Mouse (Mus musculus) G1E (cell line): ENCODE results near the gene Smim7. TPM values are rescaled to one million over a fixed set of nuclear protein-coding genes. Genes with fewer than 3 reads are reported as not detected.

Experiments used
- ATAC-seq: 2 replicates; pipeline ENCODE4 v1.8.0; 2016; ENCODE audit warnings: mild to moderate bottlenecking; ENCODE audit not compliant: insufficient number of reproducible peaks, poor library complexity, low FRiP score, severe bottlenecking; ENCODE audit errors: extremely low read depth
- DNase-seq: peaks from one replicate; pipeline ENCODE4 v3.0.0; 2012; ENCODE audit warnings: low spot score
- H3K27me3 ChIP-seq: 2 replicates; pipeline ENCODE4 v1.6.1; 2012; ENCODE audit warnings: mild to moderate bottlenecking, low read length, inconsistent platforms; ENCODE audit not compliant: insufficient read depth
- H3K36me3 ChIP-seq: replicated peaks from 2 replicates; pipeline ENCODE3; 2012; ENCODE audit warnings: mild to moderate bottlenecking, inconsistent platforms
- H3K4me1 ChIP-seq: 2 replicates; pipeline ENCODE4 v1.6.1; 2012; ENCODE audit warnings: low read depth, low read length, inconsistent platforms, mixed read lengths; ENCODE audit not compliant: insufficient read depth
- H3K4me3 ChIP-seq: 2 replicates; pipeline ENCODE4 v1.5.1; 2012; ENCODE audit warnings: low read depth, mild to moderate bottlenecking, inconsistent platforms, low read length, moderate library complexity, mixed read lengths
- H3K9me3 ChIP-seq: replicated peaks from 2 replicates; pipeline ENCODE4 v1.6.1; 2012; ENCODE audit warnings: inconsistent platforms
- CTCF ChIP-seq: IDR thresholded peaks from 2 replicates; pipeline ENCODE4 v1.5.1; 2012; ENCODE audit warnings: low read depth, low read length, inconsistent platforms, mixed read lengths
- GATA1 ChIP-seq: IDR thresholded peaks from 2 replicates; pipeline ENCODE4 v1.6.1; 2012; ENCODE audit warnings: borderline replicate concordance, low read length, inconsistent platforms, mixed read lengths
- GATA2 ChIP-seq: IDR thresholded peaks from 2 replicates; pipeline ENCODE4 v1.6.1; 2012; ENCODE audit warnings: low read depth, low read length, inconsistent platforms, borderline replicate concordance
- POLR2AphosphoS5 ChIP-seq: IDR thresholded peaks from 2 replicates; pipeline ENCODE4 v1.6.1; 2012; ENCODE audit warnings: low read depth, low read length, inconsistent platforms; ENCODE audit not compliant: insufficient replicate concordance
- TAL1 ChIP-seq: conservative IDR thresholded peaks from 2 replicates; pipeline ENCODE4 v1.6.1; 2012; ENCODE audit warnings: low read depth, low read length, inconsistent platforms, mixed read lengths
- polyA plus RNA-seq: library from polyadenylated mRNA; stranded (reverse); fragments of >175 nt; gene quantifications from 2 replicates; pipeline ENCODE4 v1.2.3, GENCODE M21; 2012
- total RNA-seq, 2 experiments: library from RNA; stranded (forward) in 1 of 2; stranded (reverse) in 1 of 2; fragments of 200-1000 nt in 1 of 2; fragments of >200 nt in 1 of 2; fragmentation: Nextera tagmentation in 1 of 2; gene quantifications; 2 replicates each; pipeline ENCODE4 v1.2.3; 2014 to 2017

Smim7 gene
- total and polyA plus RNA-seq, 3 experiments = 14.3 to 36.6 (median 30.6) TPM

DNA sequence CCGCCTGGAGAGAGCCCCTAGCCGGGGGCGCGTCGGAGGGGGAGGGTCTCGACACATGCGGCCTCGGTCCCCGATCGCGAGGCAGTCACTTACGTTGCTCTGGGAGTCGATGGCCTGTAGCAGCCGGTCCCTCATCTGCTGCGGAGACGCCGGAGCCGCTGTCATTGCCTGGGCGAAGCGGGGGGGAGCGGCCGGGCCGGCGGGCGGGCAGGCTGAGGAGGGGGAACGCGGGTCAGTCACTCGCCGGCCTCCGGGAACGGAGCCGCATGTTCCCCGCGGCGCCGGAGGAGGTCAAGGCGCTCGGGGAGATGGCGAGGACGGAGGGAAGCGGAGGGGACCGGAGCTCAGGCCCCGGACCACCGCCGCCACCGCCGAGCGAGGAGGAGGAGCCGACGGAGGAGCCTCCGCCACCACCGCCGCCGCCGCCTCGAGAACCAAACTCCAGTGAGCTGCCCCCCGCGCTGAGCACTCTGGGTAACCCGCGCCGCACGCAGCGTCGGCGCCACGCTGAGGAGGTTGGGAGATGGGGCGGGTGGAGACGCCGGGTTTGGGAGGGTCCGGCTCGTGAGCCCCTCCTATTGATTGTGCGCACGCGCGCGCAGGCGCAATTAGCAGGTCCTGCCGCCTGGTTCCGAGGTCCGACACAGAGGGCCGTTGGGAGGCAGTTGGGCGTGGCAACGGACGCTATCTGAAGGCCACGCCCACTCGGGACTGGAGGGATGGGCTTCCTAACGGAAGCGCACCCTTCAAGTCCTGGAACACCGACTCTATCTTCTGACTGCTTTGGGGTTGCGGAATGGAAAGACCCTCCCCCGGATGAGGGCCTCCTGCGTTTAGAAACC lies 22.9 kb downstream of the Smim7 start, which contains the start of gene Med26:
Gene Med26, minus strand, starts transcription at position 469 of the 842 bp plus-strand sequence.
- H3K9me3 ChIP-seq = no peaks in the 10 kb centered on the region
- TF ChIP-seq GATA1 (no peak), GATA2 (no peak), CTCF (no peak), POLR2AphosphoS5 (no peak), TAL1 (no peak)
- peak within 1 kb of the TSS; percentile 96 for H3K4me3 ChIP-seq
- ATAC-seq = peak; percentile 95
- DNase-seq = peak; percentile 96
- no peaks in the 10 kb centered on the region for H3K27me3 ChIP-seq
- H3K4me1 ChIP-seq = peaks cover 50% of the 10 kb centered on the region
- peaks cover 55% of the 10 kb centered on the region for H3K36me3 ChIP-seq

DNA sequence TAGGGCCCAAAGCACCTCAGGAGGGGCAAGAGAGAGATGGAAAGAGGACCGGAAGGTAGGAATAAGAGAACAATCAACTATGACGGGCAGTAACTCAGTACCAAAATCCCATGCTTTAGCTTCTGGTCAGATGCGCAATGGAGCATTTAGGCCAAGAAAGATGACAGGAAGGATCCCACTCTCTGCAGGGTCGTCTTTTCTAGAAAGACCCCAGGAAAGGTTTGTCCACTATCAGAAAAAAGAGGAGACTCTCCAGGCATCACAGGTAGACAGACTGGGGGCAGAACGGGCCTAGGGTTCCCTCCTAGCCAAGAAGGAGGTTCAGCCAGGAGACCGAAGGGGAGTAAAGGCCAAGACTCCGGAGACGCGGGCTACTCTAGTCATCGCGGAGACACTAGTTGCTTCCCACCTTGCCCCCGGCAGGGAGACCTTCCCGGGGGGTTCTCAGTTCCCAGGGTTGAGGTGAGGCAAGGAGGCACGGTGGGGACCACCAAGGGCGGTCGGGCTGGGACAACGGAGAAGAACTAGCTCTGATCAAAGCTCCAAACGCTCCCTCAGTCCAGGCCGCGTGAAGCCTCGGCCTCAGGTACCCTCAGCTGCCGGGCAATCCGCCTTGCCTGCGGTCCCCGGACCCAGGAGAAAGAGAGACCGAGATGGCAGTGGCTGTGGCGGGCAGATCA lies 23.6 kb downstream of the Smim7 start:
- no peaks in the 10 kb centered on the region for H3K9me3 ChIP-seq
- H3K4me3 ChIP-seq = peak overlapping the region; percentile 96
- H3K36me3 ChIP-seq = peaks cover 55% of the 10 kb centered on the region
- peaks cover 57% of the 10 kb centered on the region for H3K4me1 ChIP-seq
- ATAC-seq (no peak), DNase-seq (peak; percentile 9)
- no peak for TF ChIP-seq CTCF
- no peak for TF ChIP-seq GATA1
- no peak for TF ChIP-seq POLR2AphosphoS5
- TF ChIP-seq TAL1 = no peak
- TF ChIP-seq GATA2 = no peak
- H3K27me3 ChIP-seq = no peaks in the 10 kb centered on the region

DNA sequence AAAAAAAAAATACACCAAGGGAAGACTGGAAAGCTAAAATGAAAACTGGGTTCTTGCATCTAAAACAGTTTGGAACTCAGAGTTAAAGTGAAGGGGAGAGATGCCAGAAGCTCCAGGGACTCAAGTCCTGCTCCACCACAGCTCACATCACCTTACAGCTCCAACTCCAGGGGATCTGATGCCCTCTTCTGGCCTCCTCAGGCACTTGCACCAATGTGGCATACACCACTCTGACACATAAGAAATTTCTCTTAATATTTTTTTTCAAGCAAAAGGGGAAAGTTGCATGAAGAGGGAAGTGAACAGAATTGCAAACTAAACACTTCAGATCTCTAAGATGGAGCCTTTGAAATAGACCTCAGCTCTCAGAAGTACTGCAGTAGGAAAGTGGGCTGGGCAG lies 31.7 kb downstream of the Smim7 start:
- Histone ChIP-seq H3K36me3 (peaks cover 74% of the 10 kb centered on the region), H3K4me1 (peaks cover 34% of the 10 kb centered on the region), H3K9me3 (no peaks in the 10 kb centered on the region), H3K27me3 (no peaks in the 10 kb centered on the region), H3K4me3 (no peak overlapping the region)
- TF ChIP-seq CTCF = 0 out of 2 replicates have a peak, but pooled peaks have one; percentile 8
- TF ChIP-seq POLR2AphosphoS5 = no peak
- no peak for TF ChIP-seq TAL1
- DNase-seq (no peak), ATAC-seq (no peak)

DNA sequence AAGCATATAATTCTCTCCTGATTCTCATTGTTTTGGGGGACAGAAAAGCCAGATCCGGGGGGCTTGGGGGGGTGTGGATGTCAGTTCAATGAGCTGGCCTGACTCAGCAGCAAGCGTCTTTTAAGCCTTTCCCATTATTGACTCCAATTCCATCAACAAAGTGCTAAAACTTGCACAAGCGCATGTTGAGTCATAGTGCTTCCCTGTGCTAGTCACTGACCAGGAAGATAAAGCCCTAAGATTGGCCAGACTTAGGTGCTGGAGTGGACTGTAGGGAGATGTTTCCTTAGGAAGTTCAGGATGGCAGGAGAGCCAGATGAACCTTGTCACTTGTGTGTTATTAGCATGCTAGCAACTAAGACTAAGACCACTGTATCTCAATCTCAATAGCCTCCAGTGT lies 36.0 kb downstream of the Smim7 start:
- H3K4me1 ChIP-seq = peaks cover 22% of the 10 kb centered on the region
- no peak overlapping the region for H3K4me3 ChIP-seq
- no peak for DNase-seq
- no peaks in the 10 kb centered on the region for H3K27me3 ChIP-seq
- no peak for TF ChIP-seq GATA2
- no peak for TF ChIP-seq GATA1
- TF ChIP-seq TAL1 = no peak
- no peak for TF ChIP-seq CTCF
- no peak for TF ChIP-seq POLR2AphosphoS5
- no peak for ATAC-seq
- H3K9me3 ChIP-seq = no peaks in the 10 kb centered on the region
- H3K36me3 ChIP-seq = peaks cover 82% of the 10 kb centered on the region

DNA sequence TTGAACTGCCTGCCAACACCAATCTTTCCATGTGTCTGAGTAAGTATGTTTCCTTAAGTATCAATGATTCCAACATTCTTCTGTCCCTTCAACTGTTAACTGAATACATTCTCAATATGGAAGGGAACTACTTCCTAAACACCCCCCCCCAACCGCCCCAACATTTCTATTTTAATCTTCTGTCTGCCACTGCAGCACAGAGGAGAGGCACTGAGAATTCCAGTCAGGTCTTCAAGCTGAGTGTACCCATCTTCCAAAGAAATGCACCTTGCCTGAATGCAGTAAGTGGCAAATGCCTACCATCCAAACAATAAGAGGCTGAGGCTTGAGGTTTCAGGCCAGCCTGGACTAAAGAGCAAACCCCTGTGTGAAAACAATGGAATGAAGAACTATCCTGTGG lies 38.8 kb downstream of the Smim7 start:
- peaks cover 8% of the 10 kb centered on the region; the same call in 1 of the 2 replicates for H3K4me1 ChIP-seq
- no peaks in the 10 kb centered on the region for H3K9me3 ChIP-seq
- no peak for TF ChIP-seq TAL1
- TF ChIP-seq CTCF = no peak
- TF ChIP-seq GATA1 = no peak
- TF ChIP-seq GATA2 = no peak
- TF ChIP-seq POLR2AphosphoS5 = no peak
- no peak for ATAC-seq
- no peaks in the 10 kb centered on the region for H3K27me3 ChIP-seq
- no peak overlapping the region for H3K4me3 ChIP-seq
- DNase-seq = no peak
- peaks cover 71% of the 10 kb centered on the region for H3K36me3 ChIP-seq

DNA sequence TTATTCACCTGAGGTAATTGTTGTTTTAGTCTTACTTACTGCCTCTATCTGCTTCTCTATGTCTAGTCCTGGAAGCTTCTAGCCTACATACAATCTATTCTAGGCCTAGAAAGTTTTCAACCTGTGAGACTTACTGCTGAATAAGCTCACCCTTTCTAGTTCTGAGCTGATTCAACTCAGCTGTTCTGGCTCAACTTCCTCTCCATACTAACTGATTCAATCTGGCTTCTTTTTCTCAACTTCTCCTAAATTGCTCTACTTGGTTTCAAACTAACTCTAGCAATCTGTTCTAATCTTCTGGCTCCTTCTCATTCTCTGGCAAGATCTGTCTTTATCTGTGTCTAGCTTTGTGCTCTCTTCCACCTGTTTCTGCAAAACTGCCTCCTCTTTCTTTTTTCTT lies 49.0 kb downstream of the Smim7 start:
- no peak for ATAC-seq
- no peak for DNase-seq
- Histone ChIP-seq H3K27me3 (no peaks in the 10 kb centered on the region), H3K4me1 (peaks cover 15% of the 10 kb centered on the region), H3K9me3 (no peaks in the 10 kb centered on the region), H3K4me3 (no peak overlapping the region), H3K36me3 (peaks cover 52% of the 10 kb centered on the region)
- TF ChIP-seq CTCF (no peak), TAL1 (no peak), GATA1 (no peak), POLR2AphosphoS5 (no peak), GATA2 (no peak)
